Mouse (Mus musculus) mature B cell (primary cell): ENCODE measurements around the gene Eomes.

Source experiments
- in situ Hi-C: fragments of 300-500 bp; cut with MboI; formaldehyde crosslinking; loops from 2 replicates; pipeline ENCODE4 v1.14.3; 2019

The Eomes gene

DNA sequence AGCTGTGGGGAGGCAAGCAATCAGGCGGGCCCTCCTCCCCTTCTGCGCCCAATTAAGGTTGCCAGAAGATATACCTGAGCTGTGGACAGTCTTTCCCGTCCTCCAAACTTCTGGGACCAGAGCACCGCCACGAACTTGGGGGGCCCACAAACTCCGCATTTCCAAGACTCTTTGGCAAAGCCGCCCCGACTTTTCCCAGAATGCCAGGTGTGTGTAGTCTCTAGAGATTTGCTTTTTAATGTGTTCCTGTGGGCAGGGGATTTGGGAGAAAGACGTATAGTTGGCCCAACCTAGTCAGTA is 9.0 kb downstream of the Eomes start:
- in situ Hi-C loops = loop anchor here (25.0 kb wide), 1 partner anchor 450 kb away; the partner anchor contains the start of gene Azi2

DNA sequence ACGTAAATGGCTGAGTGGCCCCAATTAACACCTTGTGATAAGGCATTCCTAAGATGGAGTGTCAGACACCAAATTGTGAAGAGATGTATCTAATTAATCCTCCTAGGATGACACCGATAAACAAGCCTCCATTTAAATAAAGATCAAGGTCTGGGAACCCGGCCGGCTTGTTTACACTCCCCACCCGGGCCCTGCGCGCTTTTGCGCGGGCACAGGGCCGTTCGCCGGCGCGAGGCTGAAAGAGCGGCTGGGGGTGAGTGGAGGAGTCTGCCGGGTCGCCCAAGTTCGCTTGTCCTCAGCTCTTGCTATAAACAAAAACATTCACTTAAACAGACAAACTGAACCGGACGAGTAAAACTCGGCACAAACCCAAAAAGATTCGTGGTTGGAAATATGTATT is 9.6 kb downstream of the Eomes start:
- in situ Hi-C loops = loop anchor here (25.0 kb wide), 1 partner anchor 450 kb away; the partner anchor contains the start of gene Azi2

DNA sequence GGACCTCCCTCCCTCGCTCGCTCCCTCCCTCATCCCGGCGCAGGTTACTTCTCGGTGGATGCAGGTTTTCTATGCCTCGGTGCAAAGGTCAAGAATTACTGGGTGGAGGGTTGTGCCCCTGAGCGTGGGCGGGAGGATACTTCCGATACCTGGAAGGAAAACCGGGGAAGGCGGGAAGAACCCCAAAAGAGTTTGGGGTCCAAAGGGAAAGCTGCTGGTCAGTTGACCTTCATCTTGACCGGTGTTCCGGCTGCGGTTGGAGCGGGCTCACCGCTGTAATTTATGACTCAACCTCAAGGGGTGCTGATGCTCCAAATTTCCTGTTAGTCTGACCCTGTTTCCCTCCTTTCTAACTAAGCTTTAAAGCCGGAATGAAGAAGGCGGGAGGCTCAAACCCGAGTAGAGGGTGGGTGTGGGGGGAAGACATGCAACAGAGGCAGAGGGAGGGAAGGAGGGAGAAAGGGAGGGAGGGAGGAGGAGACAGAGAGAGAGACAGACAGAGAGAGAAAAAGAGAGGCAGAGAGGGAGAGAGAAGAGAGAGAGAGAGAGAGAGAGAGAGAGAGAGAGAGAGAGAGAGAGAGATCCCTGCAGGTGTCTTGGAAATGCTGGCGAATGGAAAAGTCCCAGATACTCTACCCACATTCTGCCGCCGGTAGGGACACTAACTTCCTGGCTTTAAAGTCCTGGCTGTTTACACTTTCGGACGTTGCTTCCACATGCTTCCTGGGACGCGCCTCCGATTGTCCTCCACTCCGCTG is 10.3 kb downstream of the Eomes start:
- in situ Hi-C loops = loop anchor here (25.0 kb wide), 1 partner anchor 451 kb away; the partner anchor contains the start of gene Azi2

DNA sequence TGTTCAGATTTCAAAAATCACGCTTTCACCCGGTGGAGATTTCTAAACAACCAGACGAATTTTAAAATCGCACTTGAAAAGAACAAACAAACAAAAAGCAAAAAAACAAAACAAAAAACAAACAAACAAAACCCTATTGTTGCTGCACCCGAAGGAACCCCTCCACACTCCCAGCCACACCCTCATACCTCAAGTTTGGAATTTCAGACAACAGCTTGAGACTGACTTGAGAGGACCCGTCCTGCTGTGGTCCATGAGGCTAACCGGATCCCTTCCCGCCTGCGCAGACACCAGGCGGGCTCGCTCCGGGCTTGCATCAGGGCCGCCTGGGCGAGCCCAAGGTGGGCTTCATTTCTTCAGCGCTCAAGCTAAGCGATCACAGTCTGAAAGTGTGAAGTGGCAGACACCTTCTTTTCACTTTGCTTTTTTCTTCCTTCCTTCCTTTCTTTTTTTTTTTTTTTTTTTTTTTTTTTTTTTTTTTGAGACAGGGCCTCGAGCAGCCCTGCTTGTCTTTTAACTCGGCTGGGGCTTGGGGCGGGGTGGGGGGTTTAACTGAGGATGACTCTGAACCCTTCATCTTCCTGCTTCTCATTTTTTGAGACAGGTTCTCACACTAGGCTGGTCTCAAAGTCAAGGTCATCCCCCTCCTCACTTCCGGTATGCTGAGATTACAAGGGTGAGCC is 11.0 kb downstream of the Eomes start:
- in situ Hi-C loops = loop anchor here (25.0 kb wide), 1 partner anchor 452 kb away; the partner anchor contains the start of gene Azi2

DNA sequence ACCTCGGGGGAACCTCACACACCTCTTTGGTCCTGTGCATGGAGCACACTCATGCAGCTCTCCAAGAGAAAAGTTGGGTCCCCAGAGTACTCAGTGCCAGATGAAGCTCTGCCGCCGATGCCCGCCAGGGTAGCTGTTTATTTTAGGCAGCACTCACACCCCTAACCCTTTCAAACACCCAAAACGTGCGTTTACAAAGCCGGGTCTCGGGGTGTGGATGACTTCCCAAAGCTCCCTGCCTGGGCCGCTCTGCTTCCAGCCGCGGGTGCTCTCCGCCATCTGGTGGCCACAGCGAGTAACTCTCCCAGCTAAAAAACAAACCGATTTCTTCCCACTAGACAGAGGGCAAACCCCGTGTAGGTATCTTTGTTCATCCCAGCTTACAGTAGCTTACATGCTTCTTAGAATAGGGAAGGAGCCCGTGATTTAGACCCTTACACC is 11.6 kb downstream of the Eomes start:
- in situ Hi-C loops = loop anchor here (25.0 kb wide), 1 partner anchor 452 kb away; the partner anchor contains the start of gene Azi2

- in situ Hi-C loops = loop anchor here (25.0 kb wide), 1 partner anchor 454 kb away; the partner anchor contains the start of gene Azi2
These were observed 13.2 kb downstream of the Eomes start for GRCm38 (mm10) chr9:118491195-118491594.

- in situ Hi-C loops = loop anchor here (25.0 kb wide), 1 partner anchor 456 kb away; the partner anchor contains the start of gene Azi2
These were observed 15.1 kb downstream of the Eomes start for GRCm38 (mm10) chr9:118492932-118493698.

GRCm38 (mm10) chr9:118494106-118494505 is 16.1 kb downstream of the Eomes start:
- in situ Hi-C loops = loop anchor here (25.0 kb wide), 1 partner anchor 457 kb away; the partner anchor contains the start of gene Azi2

- in situ Hi-C loops = loop anchor here (25.0 kb wide), 1 partner anchor 459 kb away; the partner anchor contains the start of gene Azi2
These were observed 17.9 kb downstream of the Eomes start for GRCm38 (mm10) chr9:118495933-118496332.

DNA sequence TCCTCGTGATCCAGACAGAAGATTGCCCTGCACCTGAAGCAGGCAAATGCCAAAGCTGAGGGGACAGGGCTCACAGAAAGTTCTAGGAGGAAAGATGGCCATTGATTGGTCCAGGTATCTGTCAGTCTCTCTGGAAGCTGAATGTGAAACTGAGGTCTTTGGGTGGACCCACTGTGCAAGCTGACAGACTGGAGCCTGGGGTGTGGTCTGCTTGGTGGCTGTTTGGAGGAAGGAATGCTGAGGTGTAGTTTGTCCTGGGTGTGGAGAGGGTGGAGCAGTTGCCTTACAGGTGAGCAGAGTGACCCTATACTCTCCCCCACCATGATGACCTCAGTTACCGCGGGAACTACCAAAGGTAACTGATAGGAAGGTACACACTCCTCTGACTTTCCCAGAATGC is 18.9 kb downstream of the Eomes start:
- in situ Hi-C loops = loop anchor here (25.0 kb wide), 1 partner anchor 460 kb away; the partner anchor contains the start of gene Azi2

GRCm38 (mm10) chr9:118498061-118498460 is 20.0 kb downstream of the Eomes start:
- in situ Hi-C loops = loop anchor here (25.0 kb wide), 1 partner anchor 461 kb away; the partner anchor contains the start of gene Azi2

DNA sequence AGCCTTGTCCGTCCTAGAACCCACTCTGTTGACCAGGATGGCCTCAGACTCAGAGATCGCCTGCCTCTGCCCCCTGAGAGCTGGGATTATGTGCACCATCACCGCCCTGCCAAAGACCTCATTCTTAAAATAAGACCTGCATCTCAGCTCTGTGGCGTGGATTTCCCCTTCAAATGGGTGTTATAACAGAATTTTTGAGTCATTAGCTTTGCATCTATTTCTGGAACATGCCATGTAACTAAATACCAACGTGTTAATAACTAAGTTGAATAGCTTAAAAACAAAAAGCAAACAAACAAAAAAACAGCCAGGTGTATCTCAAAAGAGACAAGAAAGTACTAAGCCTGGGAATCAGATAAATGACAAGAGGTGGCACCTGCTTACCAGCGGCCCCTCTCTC is 23.0 kb downstream of the Eomes start:
- in situ Hi-C loops = no loop called here

DNA sequence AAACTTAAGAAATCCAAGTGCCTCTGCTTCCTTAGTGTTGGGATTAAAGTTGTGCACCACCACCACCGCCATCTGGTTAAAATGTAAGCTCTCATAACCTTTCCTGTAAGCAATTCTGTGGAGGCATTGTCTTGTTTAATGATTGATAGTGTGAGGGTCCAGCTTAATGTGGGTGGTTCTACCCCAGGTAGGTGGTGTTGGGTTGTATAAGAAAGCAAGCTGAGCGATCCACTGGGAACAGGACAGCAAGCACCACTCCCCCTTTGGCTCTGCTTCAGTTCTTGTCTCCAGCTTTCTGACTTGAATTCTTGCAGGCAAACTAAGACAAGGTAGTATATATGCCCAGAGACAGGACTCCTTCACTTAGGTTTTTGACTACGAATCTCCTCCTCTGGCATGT is 26.6 kb downstream of the Eomes start:
- in situ Hi-C loops = no loop called here

GRCm38 (mm10) chr9:118506020-118506403 is 28.0 kb downstream of the Eomes start, which contains the start of gene Golga4:
Gene Golga4, plus strand, starts transcription at chr9:118506267.
- in situ Hi-C loops = no loop called here

DNA sequence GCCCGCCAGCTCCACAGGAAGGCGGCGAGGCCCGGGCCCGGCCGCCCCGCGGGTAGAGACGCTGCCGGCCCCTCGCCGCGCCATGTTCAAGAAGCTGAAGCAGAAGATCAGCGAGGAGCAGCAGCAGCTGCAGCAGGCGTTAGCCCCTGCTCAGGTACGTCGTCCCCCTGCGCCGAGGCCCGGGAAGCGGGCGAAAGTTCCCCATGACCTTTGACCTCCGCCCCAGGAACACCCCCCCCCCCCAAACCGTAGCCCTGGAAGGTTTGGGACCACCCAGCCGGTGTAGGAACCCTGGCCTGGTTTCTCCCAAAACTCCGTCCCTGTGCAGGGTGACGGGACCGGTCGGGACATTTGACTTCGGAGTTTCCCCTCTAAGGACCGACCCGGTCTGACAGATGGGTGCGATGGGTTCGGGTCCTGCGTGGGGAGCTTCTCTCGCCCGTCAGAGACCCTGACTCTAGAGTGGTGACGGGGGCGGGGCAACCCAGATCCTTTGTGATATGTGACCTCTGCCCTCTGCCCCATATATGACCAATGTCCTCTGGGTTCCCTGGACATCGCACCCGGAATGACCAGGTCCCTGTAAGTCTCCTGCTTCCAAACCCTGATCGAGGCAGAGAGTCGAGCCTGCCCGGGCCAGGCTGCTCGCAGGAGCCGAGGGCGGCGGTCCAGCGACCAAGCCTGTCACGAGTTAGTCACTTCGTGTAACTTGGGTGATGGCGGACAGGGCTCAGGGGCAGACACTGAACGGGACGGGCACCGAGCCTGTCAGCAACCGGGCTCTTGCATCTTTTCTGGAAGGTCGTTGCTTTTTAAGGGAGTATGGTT is 28.6 kb downstream of the Eomes start:
- in situ Hi-C loops = no loop called here

- in situ Hi-C loops = no loop called here
These were observed 29.5 kb downstream of the Eomes start for GRCm38 (mm10) chr9:118507552-118507951.

- in situ Hi-C loops = no loop called here
These were observed 30.6 kb downstream of the Eomes start for GRCm38 (mm10) chr9:118508601-118509000.

GRCm38 (mm10) chr9:118510941-118511690 is 33.1 kb downstream of the Eomes start:
- in situ Hi-C loops = no loop called here

DNA sequence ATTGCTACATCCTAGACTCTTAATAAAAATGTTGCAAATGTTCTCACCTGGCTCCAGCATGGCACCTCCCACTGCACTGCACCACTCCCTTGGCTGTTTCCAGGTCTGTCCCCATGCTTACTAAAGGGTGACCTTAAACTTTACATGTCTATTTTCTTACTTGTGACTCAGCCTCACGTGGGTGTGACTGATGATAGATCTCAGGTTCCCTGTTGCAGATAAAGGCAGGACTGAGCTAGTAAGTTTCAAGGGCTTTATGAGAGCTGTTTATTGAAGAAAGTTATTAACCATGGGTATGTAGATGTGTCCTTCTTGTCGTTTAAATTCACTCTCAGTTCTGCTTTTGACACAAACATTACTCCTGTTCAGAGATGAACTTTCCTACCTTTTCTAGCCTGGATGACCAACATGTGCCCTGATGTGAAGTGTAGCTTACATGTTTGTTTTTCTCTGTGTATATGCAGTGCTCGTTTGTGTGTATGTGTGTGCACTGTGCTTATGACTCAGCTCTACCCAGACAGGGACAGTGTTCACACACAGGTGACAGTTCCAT is 34.7 kb downstream of the Eomes start:
- in situ Hi-C loops = no loop called here

GRCm38 (mm10) chr9:118515476-118515875 is 37.5 kb downstream of the Eomes start:
- in situ Hi-C loops = no loop called here
